Comparison of ENCODE assay signal across 1 mouse cellular context in the genomic region with DNA sequence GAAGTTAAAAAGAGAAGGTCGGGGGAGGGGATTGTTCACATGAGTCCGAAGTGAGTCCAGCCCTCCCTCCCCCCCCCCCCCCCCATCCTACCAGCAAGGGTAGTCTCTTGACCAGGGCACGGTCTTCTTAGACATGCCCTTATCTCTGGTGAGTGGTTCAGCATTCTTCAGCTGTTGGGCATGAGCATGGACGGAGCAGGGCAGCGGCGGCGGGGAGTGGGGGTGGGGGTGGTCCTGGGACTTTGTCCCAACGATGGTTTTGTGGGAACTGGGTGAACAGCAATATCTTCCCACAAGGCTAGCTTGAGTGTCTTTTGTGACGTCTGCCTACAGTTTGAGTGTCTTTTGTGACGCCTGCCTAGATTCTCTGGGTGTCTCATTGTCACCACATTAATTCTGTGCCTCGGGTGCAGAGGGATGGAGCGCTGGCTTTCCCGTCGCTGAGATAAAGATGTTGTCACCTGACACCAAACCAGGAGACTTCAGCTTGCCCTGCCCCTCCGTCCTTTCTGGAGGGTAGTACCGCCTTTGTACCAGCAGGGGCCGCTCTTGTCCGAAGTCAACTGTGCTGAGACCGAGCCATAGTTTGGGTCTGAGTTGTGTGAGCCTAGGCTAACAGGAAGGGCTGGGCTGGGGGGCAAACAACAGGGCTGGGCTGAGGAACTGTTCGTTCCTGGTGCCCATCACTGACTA.
A peak's percentile ranks its signal among the peaks of the same experiment; 100 is the strongest.
TF ChIP-seq lines count a peak whose summit lies in the region.

No protein-coding gene starts in this region.

TF ChIP-seq in MEL, 35 proteins besides CTCF, POLR2A, EP300 and RAD21 (continued from another document):
- TF ChIP-seq ETS1 (IDR thresholded peaks at IDR 0.05; ENCODE audit: low read depth, low read length), result peak; percentile 74
- peak; percentile 15; the same call in 1 of the 2 replicates for TF ChIP-seq NELFE (IDR thresholded peaks at IDR 0.05; ENCODE audit: low read depth, low read length)
- TF ChIP-seq BHLHE40 (IDR thresholded peaks at IDR 0.05; ENCODE audit: borderline replicate concordance, low read depth, low read length), result peak; percentile 90
- TF ChIP-seq ZKSCAN1 (IDR thresholded peaks at IDR 0.05; ENCODE audit: low read depth, low read length), result no peak
- TF ChIP-seq GATA1 (IDR thresholded peaks at IDR 0.05; ENCODE audit: low read depth, low read length), result peak; percentile 66
- TF ChIP-seq SIN3A (IDR thresholded peaks at IDR 0.05; ENCODE audit: low read length), result peak; percentile 89
- TF ChIP-seq SMC3 (IDR thresholded peaks at IDR 0.05; ENCODE audit: low read depth, low read length), result peak; percentile 98
- TF ChIP-seq POLR2AphosphoS5 (IDR thresholded peaks at IDR 0.05; ENCODE audit: borderline replicate concordance, low read depth, low read length), result no peak
- TF ChIP-seq USF2 (IDR thresholded peaks at IDR 0.05; ENCODE audit: borderline replicate concordance in 1 of 2, insufficient read depth in 1 of 2, low read depth in 1 of 2, low read length in 2 of 2), result peak in 1 of 2 experiments; percentile 27; a peak in 2 of 4 replicates
- TF ChIP-seq MYC (IDR thresholded peaks at IDR 0.05; ENCODE audit: low read depth, low read length), result no peak
- TF ChIP-seq POLR2AphosphoS2 (IDR thresholded peaks at IDR 0.05; ENCODE audit: low read length), result no peak; the same call in 1 of the 2 replicates
- TF ChIP-seq ZMIZ1 (IDR thresholded peaks at IDR 0.05; ENCODE audit: low read depth, low read length), result peak; percentile 60; the same call in 1 of the 2 replicates
- peak; percentile 41; the same call in 1 of the 2 replicates for TF ChIP-seq RCOR1 (IDR thresholded peaks at IDR 0.05; ENCODE audit: low read depth, low read length)
- peak; percentile 94 for TF ChIP-seq MAZ (IDR thresholded peaks at IDR 0.05; ENCODE audit: low read depth, low read length)
- TF ChIP-seq CHD2 (IDR thresholded peaks at IDR 0.05; ENCODE audit: low read length), result no peak
- no peak for TF ChIP-seq MAFK (IDR thresholded peaks at IDR 0.05; ENCODE audit: borderline replicate concordance, low read depth, low read length)
- peak; percentile 81 for TF ChIP-seq MXI1 (IDR thresholded peaks at IDR 0.05; ENCODE audit: low read depth, low read length)
- TF ChIP-seq CHD1 (IDR thresholded peaks at IDR 0.05; ENCODE audit: low read depth, low read length), result no peak
